Mouse (Mus musculus) ES-E14 (cell line): ENCODE data around the gene Olfr813. TPM values are rescaled to one million over a fixed set of nuclear protein-coding genes. Genes with fewer than 3 reads are reported as not detected.
"Not testable (repeated sequence)": the region's sequence is repeated elsewhere in the genome, so short reads cannot be mapped to it uniquely, and the experiment has no call there.

Source experiments
- DNase-seq: peaks from one replicate; pipeline ENCODE4 v3.0.0-alpha.2; 2013; ENCODE audit warnings: low read depth, low spot score
- H3K27ac ChIP-seq: 2 replicates; pipeline ENCODE4 v1.5.1; 2012; ENCODE audit warnings: low read depth, mild to moderate bottlenecking, low read length, moderate library complexity, mixed read lengths; ENCODE audit not compliant: poor library complexity, insufficient read depth, severe bottlenecking
- H3K36me3 ChIP-seq: 2 replicates; pipeline ENCODE4 v1.6.1; 2012; ENCODE audit warnings: mild to moderate bottlenecking, low read length, moderate library complexity, mixed read lengths; ENCODE audit not compliant: control insufficient read depth, poor library complexity, insufficient read depth, severe bottlenecking
- H3K4me1 ChIP-seq, 2 experiments: fragments of 150-350 bp in 1 of 2; sonication (generic) in 1 of 2; 2 replicates each; pipeline ENCODE4 v1.6.1; 2012; ENCODE audit warnings: low read length in 2 of 2, mild to moderate bottlenecking in 1 of 2, mixed read lengths in 1 of 2; ENCODE audit not compliant: control insufficient read depth in 2 of 2, insufficient read depth in 2 of 2, poor library complexity in 1 of 2
- H3K4me3 ChIP-seq, 2 experiments: fragments of 150-350 bp in 1 of 2; sonication (generic) in 1 of 2; 2 replicates each; pipeline ENCODE4 v1.5.1; 2012; ENCODE audit warnings: low read length in 2 of 2, low read depth in 1 of 2, mild to moderate bottlenecking in 1 of 2, mixed read lengths in 1 of 2; ENCODE audit not compliant: insufficient read depth in 1 of 2, poor library complexity in 1 of 2, severe bottlenecking in 1 of 2
- H3K9ac ChIP-seq: 2 replicates; pipeline ENCODE4 v1.6.1; 2012; ENCODE audit warnings: low read depth, mild to moderate bottlenecking, low read length, mixed read lengths; ENCODE audit not compliant: poor library complexity, insufficient read depth, severe bottlenecking
- H3K9me3 ChIP-seq: fragments of 150-350 bp; sonication (generic); 2 replicates; pipeline ENCODE4 v1.6.1; 2012; ENCODE audit warnings: low read depth, mild to moderate bottlenecking, low read length; ENCODE audit not compliant: control insufficient read depth, insufficient read depth
- CHD2 ChIP-seq: IDR thresholded peaks from 2 replicates; pipeline ENCODE4 v1.6.1; 2014; ENCODE audit warnings: mild to moderate bottlenecking, low read depth, low read length, inconsistent platforms
- HCFC1 ChIP-seq: IDR thresholded peaks from 2 replicates; pipeline ENCODE4 v1.6.1; 2012; ENCODE audit warnings: low read length, inconsistent platforms, borderline replicate concordance; ENCODE audit not compliant: insufficient read depth
- MAFK ChIP-seq: IDR thresholded peaks from 2 replicates; pipeline ENCODE4 v1.6.1; 2014; ENCODE audit warnings: mild to moderate bottlenecking, low read depth, low read length, inconsistent platforms; ENCODE audit not compliant: insufficient read depth
- ZC3H11A ChIP-seq: IDR thresholded peaks from 2 replicates; pipeline ENCODE4 v1.6.1; 2012; ENCODE audit warnings: low read depth, mild to moderate bottlenecking, inconsistent platforms, low read length, borderline replicate concordance
- ZNF384 ChIP-seq: IDR thresholded peaks from 2 replicates; pipeline ENCODE4 v1.6.1; 2012; ENCODE audit warnings: low read depth, low read length, inconsistent platforms
- in situ Hi-C, 2 experiments: fragments of 600-800 bp; cut with MboI; formaldehyde crosslinking; loops; one replicate each; pipeline ENCODE4 v1.15.1; 2025; ENCODE audit warnings: low sequenced_read_pairs in 2 of 2, inconsistent platforms in 1 of 2; ENCODE audit not compliant: unreplicated experiment in 2 of 2
- total RNA-seq: library from RNA; depleted of rRNA; stranded (reverse); fragments of 300-350 nt; gene quantifications from 2 replicates; pipeline ENCODE4 v1.2.3, GENCODE M21; 2012; rRNA removed

Gene Olfr813
- not detected in 2 replicates for total RNA-seq

DNA sequence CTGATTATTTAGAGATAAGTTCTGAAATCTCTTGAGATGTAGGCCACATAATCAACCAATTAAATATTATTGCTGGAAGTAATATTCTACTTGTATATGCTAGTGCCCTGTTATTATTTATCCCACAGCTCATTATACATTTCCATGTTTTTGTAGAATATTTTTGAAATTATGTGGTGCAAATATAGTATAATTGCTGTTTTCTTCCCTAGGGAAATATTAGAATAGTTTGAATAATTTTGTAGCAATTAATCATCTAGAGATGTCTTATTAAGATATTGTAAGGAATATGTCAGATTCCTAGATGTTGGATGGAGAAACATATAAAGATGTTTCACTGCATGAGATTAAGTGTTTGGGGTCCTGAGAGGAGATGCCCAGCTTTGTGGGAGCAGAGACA lies at the start of gene Olfr813:
Olfr813 (plus strand) TSS at position 301 of the 400 bp plus-strand sequence.
- in situ Hi-C loops: no loop called here
- no peak within 1 kb of the TSS for H3K9ac ChIP-seq
- no peak within 1 kb of the TSS for H3K27ac ChIP-seq
- no peak for TF ChIP-seq MAFK
- no peak for TF ChIP-seq ZNF384
- no peak for TF ChIP-seq CHD2
- no peak for TF ChIP-seq HCFC1
- no peak for TF ChIP-seq ZC3H11A
- no peaks in the 10 kb centered on the region for H3K36me3 ChIP-seq
- H3K4me1 ChIP-seq: no peaks in the 10 kb centered on the region
- no peaks in the 10 kb centered on the region for H3K9me3 ChIP-seq
- H3K4me3 ChIP-seq: no peak within 1 kb of the TSS
- no peak for DNase-seq

DNA sequence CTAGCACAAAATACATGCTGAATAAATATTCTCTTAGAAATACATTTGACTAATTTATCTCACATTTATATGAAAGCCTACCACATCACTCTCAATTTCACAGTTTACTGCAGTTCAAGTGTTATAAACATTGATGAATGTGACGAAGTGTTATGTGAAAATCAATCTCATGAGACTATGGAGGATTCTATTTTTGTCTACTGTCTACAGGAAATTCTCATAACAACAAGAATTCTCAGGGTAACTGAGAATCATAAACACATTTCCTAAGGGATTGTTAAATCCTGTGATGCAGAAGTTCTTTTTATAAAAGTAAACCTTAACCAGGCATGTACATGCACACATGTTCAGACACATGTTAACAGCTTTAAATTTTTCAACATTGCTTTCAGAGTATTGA lies 9.2 kb upstream of the Olfr813 start, which contains the start of gene Olfr812:
Olfr812 (minus strand) TSS at position 101 of the 400 bp plus-strand sequence.
- no peaks in the 10 kb centered on the region for H3K9me3 ChIP-seq
- no peak within 1 kb of the TSS for H3K9ac ChIP-seq
- TF ChIP-seq HCFC1 (no peak), ZC3H11A (no peak), CHD2 (no peak), MAFK (no peak), ZNF384 (no peak)
- no peak for DNase-seq
- no peaks in the 10 kb centered on the region for H3K36me3 ChIP-seq
- in situ Hi-C loops: no loop called here
- no peak within 1 kb of the TSS for H3K4me3 ChIP-seq
- H3K4me1 ChIP-seq: peaks cover 0 to 3% of the 10 kb centered on the region in 2 experiments; a peak in 1 of 4 replicates
- no peak within 1 kb of the TSS for H3K27ac ChIP-seq

DNA sequence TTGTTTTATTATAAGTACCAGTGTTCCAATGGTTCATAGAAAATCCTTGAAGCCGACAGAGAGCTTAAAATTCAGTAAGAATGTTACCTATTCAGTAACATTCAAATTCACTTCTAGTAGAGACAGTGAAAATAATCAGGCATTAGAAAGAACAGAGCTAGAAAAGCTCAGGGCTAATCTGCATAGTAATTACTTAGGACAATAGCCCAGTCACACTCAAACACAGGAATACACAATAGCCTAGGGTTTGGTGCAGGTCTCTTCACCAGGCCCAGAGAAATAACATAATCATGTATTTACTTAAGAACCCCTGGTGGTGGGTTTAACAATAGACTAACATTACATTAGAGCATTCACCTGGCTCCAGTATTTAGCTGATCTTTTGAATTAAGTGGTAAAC lies 7.8 kb upstream of the Olfr813 start:
- no peak for TF ChIP-seq CHD2
- TF ChIP-seq ZC3H11A: no peak
- TF ChIP-seq HCFC1: no peak
- no peak for TF ChIP-seq MAFK
- TF ChIP-seq ZNF384: no peak
- peak; percentile 21 for DNase-seq
- Histone ChIP-seq H3K9ac (no peak overlapping the region), H3K9me3 (no peaks in the 10 kb centered on the region), H3K36me3 (no peaks in the 10 kb centered on the region), H3K27ac (no peak overlapping the region), H3K4me3 (no peak overlapping the region), H3K4me1 (peaks cover 0 to 3% of the 10 kb centered on the region in 2 experiments; a peak in 1 of 4 replicates)
- in situ Hi-C loops: no loop called here

DNA sequence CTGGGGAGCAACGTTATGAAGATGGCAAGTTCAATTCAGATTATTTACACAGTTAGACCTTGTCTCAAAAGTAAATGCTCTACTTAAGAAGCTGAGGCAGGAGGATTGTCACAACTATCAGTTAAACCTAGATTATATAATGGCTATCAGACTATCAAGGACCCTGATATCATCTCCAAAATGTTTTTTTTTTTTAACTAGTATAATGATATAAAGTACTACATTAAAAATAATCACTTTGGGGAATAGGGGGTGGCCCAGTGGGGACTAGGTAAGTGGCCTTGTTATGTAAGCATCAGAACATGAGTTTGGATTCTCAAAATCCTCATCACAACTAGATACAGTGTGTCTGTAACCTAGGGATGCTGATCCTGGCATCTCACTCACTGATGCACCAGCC lies 24.6 kb downstream of the Olfr813 start, which contains the start of gene Olfr814:
Olfr814 (minus strand) TSS at position 101 of the 400 bp plus-strand sequence.
- in situ Hi-C loops, H3K36me3 ChIP-seq, H3K9ac ChIP-seq, H3K4me3 ChIP-seq, H3K4me1 ChIP-seq, H3K9me3 ChIP-seq, H3K27ac ChIP-seq, DNase-seq: not testable (repeated sequence)

DNA sequence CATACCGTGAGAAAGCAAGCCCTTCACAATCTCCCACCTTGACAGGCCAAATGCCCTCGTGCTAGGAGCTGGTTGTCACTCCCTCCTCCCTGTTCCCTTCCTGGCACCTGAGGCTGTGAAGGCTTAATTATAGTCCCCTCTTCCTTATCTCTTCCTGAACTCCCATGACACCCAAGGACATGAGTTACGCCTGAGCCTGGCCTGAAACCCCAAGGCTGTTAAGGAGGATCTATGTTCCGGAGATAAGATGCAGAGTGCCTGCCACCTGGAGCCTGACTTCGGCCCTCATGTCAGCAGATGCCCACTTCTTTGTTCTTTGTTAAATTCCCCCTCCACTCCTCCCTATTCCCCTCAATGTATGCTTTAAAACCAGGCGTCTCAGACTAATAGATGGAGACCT lies 30.3 kb downstream of the Olfr813 start:
- DNase-seq, H3K9ac ChIP-seq, H3K36me3 ChIP-seq, H3K4me1 ChIP-seq, H3K4me3 ChIP-seq, H3K27ac ChIP-seq, H3K9me3 ChIP-seq, in situ Hi-C loops: not testable (repeated sequence)
